Mouse (Mus musculus) ES-CJ7 (cell line): ENCODE measurements around the gene Cybrd1.

Experiments
- DNase-seq: peaks from one replicate; pipeline ENCODE4 v3.0.0; 2011; ENCODE audit warnings: low read depth, low spot score

Cybrd1 gene

DNA sequence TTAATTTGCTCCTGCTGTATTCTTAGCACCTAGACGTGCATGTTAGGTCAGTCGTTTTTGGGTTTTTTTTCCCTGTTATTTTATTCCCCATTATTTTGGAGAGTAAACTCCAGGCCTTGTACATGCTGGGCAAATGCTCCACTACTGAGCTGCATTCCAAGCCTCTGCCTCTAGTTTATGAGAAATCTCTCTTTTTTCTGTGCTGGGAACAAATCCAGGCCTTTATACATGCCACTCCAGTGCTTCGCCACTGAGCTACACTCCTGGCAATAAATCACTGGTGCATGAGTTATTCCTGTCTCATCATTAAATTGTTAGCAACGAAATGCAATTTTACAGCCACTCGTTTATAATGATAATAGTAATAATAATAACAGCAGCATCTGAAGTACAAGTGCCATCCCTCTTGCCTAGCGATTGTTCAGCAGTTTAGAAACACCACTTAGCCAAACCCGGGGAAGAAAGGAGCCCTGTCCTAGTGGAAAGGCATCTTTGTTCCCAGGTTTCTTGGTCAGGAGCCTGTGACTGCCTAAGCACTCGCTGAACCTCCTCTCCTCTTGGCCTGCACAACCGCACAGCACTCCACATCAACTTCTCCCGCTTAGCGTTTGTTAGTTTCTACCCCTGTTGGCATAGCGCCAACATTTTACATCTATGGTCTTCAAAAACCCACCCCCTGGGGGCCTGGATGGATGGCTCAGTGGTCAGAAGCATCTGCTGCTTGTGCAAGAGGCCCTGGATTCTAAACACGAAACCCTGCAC lies 4.7 kb downstream of the Cybrd1 start:
- no peak for DNase-seq

DNA sequence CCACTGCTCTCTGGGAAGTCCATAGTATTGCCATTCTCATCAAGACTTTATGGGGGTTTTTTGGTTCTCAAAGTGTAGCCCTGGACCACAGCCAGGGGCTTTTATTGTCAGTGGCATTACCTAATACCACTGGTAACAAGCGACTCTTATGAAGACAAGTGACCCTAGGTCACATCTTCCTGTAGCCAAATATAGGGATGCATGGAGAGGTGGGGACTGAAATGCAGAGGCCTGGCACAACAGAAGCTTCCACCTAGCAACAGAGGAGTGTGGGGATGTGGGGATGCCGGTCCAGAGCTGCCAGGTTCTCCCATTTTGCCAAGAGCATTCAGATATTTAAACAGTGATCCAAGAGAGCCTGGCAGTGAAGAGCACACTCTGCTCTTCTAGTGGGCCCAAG lies 5.9 kb downstream of the Cybrd1 start:
- DNase-seq: no peak

GRCm38 (mm10) chr2:71127779-71128534 lies 10.2 kb downstream of the Cybrd1 start:
- DNase-seq: no peak

GRCm38 (mm10) chr2:71130366-71130765 lies 12.6 kb downstream of the Cybrd1 start:
- no peak for DNase-seq

DNA sequence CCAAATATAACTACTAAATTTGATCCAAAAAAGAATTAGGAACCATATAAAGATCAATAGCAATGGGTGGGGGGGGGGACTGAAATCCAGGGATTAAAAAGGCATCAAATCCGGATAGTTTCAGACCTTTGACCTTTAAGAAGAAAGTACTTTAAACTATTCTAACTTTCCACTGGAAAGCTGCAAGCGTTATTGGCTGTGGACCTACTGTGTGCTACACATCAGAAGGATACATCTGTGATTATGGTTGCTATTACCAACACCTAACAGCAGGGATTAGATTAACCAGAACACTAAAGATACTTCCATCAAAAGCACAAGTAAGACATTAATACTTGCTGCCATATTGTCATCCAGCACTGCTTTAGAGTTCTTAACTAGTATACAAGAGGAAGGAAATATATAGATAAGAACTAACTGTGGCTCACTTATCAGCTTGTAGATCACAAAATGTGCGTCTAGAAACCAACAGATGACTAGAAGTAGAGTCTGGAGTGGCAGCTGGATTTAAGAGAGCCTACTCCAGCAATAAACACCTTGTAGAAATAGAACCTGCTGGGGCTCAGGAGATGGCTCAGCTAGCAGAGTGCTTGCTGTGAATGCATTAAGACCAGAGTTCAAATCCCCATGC lies 14.3 kb downstream of the Cybrd1 start:
- DNase-seq: no peak

- no peak for DNase-seq
Observed at GRCm38 (mm10) chr2:71134041-71134505, 16.4 kb downstream of the Cybrd1 start.

- no peak for DNase-seq
Observed at GRCm38 (mm10) chr2:71134836-71135235, 17.1 kb downstream of the Cybrd1 start.

DNA sequence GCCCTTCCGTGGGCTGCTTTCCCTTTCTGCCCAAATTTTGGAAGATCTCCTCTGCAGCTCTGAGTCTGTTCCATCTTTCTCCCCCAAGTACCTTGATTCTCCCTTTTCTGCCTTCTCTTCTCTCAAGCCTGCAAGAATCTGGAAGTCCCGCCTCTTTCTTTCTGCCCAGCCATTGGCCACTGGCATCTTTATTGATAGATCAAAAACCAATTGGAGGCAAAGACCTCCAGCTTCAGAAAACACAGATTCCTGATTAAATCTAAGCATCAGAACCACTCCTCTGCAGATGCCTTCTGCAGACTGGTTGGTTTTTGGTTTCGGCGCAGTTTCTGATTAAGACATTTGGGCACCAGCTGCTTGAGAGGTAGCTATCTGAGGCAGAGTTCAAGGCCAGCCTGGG lies 22.9 kb downstream of the Cybrd1 start:
- peak; percentile 41 for DNase-seq

- no peak for DNase-seq
Observed at GRCm38 (mm10) chr2:71142410-71142809, 24.7 kb downstream of the Cybrd1 start.

- no peak for DNase-seq
Observed at GRCm38 (mm10) chr2:71145853-71146252, 28.1 kb downstream of the Cybrd1 start.

DNA sequence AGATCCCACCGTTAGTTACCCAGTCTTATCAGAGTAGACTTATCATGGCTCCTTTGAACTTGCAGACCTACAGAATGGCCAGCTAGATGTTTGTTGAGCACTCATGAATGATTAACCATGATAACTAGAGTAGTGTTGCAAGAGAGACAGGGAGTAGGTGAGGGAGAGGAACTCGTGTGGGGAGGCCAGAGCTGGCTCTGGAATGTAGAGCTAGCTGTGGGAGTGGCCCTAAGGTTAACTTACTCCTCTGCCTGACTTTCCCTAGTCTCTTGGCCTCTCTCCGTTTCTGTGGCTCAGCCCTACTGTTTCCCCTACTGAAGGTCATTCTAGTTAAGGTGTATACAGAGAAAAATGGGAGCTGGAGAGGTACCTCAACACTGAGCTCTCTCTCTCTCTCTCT lies 28.5 kb downstream of the Cybrd1 start:
- DNase-seq: no peak

GRCm38 (mm10) chr2:71147816-71148215 lies 30.1 kb downstream of the Cybrd1 start:
- DNase-seq: no peak

DNA sequence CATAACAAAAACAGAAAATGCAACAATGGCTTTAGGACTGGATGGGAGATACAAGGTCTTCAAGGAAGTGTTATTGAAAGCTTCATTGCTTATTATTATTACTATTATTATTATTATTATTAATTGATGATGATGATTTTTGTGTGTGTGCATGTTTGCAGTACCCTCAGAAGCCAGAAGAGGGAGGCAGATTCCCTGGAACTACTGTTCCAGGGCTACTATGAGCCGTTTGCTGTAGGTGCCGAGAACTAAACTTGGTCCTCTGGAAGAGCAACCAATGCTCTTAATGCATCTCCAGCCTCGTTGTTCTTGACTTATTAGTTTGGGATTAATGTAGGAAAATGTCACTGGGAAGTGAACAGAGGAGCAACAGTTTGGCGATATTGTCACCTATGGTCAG lies 34.4 kb downstream of the Cybrd1 start:
- DNase-seq: peak; percentile 36

DNA sequence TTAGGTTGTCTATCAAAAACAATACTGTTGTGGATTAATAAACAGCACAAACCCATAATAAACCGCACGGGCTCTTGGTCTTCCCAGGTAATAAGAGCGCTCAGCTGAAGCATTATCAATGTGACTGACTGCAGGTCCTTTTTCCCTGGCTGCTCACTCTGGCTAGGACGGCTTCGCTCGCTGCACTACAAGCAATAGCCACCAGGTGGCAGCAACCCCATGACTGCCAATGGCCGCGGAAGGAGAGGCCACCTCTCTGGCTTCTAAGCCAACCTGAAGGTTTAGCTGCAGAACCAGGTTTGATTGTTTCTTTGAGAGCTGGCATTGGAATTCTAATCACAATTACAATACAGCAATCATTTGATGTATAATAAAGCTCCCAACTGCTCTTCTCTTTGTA lies 37.8 kb downstream of the Cybrd1 start:
- peak; percentile 71 for DNase-seq

GRCm38 (mm10) chr2:71156446-71156845 lies 38.7 kb downstream of the Cybrd1 start:
- no peak for DNase-seq

DNA sequence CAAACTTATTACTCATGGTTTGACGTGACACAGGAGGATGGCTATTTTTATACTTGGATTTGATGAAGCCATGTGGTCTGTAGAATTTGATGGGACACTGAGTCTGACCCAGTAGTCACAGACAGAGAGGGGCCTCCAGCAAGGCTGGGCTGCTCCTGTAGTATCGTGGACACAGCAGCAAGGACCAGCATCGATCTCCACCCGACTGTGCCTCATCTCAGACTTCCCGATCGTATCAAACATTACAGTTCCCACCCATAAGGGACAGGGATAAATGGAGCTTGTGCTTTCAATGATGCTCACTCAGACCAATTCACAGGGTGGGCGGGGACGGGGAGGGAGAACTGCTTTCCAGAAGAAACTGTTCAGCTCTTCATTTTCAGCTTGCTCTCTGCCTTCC lies 40.2 kb downstream of the Cybrd1 start:
- no peak for DNase-seq

- no peak for DNase-seq
Observed at GRCm38 (mm10) chr2:71159576-71160306, 42.0 kb downstream of the Cybrd1 start.

- DNase-seq: no peak
Observed at GRCm38 (mm10) chr2:71160307-71160861, 42.7 kb downstream of the Cybrd1 start.

GRCm38 (mm10) chr2:71161558-71161957 lies 43.8 kb downstream of the Cybrd1 start:
- DNase-seq: no peak

- no peak for DNase-seq
Observed at GRCm38 (mm10) chr2:71162831-71163621, 45.3 kb downstream of the Cybrd1 start.

DNA sequence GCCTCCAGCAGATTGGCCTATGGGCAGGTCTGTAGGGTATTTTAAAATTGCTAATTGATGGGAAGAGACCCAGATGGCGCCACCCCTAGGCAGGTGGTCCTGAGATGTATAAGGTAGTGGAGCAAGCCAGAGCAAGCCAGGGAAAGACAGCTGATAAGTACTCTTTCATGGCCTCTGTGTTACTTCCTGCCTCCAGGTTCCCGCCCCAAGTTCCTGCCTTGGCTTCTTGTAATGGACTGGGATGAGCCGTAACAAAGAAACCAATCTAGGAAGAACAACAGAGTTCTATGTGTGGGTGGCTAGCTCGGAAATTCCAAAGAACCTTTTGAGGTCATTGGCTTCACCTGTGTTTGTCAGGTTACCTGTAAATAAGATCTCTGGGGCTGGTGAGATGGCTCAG lies 49.5 kb downstream of the Cybrd1 start:
- peak; percentile 71 for DNase-seq
